Mouse (Mus musculus): ENCODE data around the gene Ifit1bl2.
"Not testable (repeated sequence)": the region's sequence is repeated elsewhere in the genome, so short reads cannot be mapped to it uniquely, and the experiment has no call there.

Gene Ifit1bl2

GRCm38 (mm10) chr19:34640623-34641022 lies at the start of gene Ifit1bl2, which contains the start of gene Ifit1:
TSS of gene Ifit1bl2 (minus strand) at chr19:34640743.
TSS of gene Ifit1 (plus strand) at chr19:34640871.
- DNase-seq (ENCODE audit: low read depth, low spot score) = peak; percentile 73

- no peak for DNase-seq (ENCODE audit: low read depth, low spot score)
Measured at GRCm38 (mm10) chr19:34685530-34685929, 45.0 kb upstream of the Ifit1bl2 start.

- DNase-seq (ENCODE audit: low read depth, low spot score) = peak; percentile 88
Measured at GRCm38 (mm10) chr19:34684857-34685256, 44.3 kb upstream of the Ifit1bl2 start.

DNA sequence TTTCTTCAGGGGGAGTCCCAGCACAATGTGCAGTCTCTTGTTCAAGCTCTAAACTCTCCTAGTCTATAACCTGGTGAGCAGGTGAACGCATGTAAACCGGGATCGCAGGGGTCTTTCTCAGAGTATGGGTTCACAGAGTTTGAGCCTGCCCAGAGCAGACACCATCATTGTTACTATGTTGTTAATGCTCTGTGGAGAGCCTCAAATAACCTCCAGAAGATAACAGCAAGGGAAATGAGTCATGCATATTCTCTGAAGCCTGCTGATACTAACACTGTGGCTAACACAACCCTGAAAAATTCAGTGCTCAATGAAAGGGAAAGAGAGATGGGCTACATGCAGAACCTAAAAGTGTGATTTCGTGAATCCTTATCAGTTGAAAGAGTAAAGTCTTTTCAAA lies 37.9 kb upstream of the Ifit1bl2 start:
- DNase-seq (ENCODE audit: low read depth, low spot score) = peak; percentile 24

DNA sequence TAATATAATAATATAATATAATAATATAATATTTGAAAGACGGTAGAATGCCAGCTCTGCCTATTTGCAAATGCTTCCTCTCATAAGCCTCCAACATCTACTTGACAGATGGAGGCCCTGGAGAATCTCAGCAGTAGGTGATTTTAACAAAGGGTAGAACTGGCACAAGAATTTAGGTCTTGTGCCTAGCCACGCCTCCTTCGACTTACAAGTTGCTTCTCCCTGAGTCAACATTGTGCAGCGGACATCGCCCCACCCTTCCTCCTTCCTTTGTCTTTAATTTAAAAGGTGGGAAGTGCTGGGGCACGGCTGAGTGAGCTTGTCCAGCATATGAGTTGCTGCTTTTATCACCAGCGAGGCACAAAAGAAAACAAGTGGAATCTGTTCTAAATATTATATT lies 32.9 kb upstream of the Ifit1bl2 start:
- no peak for DNase-seq (ENCODE audit: low read depth, low spot score)

- DNase-seq (ENCODE audit: low read depth, low spot score) = peak; percentile 88
Measured at GRCm38 (mm10) chr19:34666127-34666526, 25.6 kb upstream of the Ifit1bl2 start.

DNA sequence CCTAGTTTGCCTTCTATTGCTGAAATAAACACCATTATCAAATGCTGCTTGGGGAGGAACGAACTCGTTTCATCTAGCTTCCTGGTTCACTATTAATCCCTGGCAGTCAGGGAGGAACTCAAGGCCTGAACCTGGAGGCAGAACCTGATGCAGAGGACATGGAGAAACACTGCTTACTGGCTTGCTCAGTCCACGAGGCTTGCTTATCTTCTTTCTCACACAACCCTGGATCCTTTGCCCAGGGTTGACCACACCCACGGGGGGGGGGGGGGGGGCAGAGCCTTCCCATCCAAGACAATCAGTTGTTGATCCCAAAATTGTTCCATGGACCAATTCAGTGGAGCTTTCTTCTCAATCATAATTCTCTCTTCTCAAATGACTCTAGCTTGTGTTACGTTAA lies 22.2 kb upstream of the Ifit1bl2 start:
- DNase-seq (ENCODE audit: low read depth, low spot score) = no peak

DNA sequence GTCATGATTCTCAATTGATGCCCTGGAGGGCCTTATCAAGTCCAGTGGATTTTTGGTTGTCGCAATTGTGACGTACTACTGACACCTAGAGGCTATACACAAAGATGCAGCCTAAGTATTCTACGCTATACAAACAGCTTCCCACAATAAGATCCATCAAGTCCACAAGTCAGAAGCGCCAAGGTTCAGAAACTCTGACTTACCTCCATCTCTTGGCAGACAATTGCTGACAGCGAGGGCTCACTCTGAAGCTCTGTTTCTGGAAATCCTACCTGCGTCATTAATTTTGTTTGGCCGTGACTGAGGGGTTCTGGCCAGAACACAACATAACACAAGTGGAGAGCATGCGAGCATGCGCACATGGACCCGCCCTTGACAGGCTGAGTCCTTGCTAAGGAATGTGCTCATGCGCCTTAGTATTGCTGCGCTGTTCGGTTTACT lies 21.5 kb upstream of the Ifit1bl2 start:
- DNase-seq (ENCODE audit: low read depth, low spot score) = peak; percentile 86

DNA sequence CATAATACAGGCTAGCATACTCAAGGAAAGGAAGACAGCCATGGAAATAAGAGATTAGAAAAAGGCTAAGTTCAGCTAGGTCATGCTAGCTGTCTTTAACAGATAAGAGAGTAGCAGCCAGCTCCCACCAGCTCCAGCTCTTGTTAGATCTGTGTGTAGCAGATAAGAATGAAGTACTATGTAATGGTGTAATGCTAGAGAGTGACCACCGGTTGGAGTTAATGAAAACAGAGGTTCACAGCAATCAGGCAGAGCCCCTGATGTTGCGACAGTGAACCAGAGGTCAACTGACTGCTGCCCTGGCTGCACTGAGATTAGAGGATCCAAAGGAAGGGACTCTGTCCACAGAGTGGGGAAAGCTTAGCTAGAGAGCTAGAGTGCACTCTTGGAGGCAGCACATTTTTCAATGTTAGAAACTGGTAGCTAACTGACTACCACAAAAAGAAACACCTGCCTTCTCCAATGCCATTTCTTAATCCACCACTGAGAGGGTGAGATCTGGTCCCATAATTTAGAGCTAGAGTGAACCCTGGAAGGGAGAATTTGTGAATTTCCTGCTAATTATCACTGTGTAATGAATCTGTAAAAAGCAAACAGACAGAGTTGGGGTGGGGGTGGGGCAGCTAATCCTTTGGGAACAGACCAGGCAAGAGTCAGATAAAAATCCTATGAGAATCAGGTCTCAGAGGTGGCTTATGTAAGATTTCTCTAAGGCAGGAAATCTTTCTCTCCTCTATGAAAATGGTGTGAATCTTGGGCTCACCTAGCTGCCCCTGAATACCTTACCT lies 16.2 kb upstream of the Ifit1bl2 start:
- DNase-seq (ENCODE audit: low read depth, low spot score) = no peak

GRCm38 (mm10) chr19:34655227-34655805 lies 14.8 kb upstream of the Ifit1bl2 start:
- DNase-seq (ENCODE audit: low read depth, low spot score) = no peak

- DNase-seq (ENCODE audit: low read depth, low spot score) = no peak
Measured at GRCm38 (mm10) chr19:34650997-34651396, 10.5 kb upstream of the Ifit1bl2 start.

DNA sequence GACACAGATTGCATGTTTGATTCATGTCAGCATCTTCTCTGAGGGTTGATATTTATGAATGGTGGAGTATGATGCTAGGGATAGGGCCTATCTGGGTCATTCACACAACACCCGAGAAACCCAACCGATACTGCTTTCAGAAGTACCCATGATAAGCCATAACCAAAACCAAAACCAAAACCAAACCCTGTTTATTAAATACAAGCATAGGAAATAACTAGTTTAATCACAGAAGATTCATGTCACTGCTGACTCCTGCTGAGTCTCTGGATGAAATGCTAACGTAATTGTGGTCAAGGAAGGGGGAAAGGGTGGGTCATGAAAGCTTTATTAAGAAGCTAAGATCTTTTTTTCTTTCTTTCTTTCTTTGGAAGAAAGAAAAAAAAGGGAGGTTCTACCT lies 9.7 kb upstream of the Ifit1bl2 start:
- no peak for DNase-seq (ENCODE audit: low read depth, low spot score)

DNA sequence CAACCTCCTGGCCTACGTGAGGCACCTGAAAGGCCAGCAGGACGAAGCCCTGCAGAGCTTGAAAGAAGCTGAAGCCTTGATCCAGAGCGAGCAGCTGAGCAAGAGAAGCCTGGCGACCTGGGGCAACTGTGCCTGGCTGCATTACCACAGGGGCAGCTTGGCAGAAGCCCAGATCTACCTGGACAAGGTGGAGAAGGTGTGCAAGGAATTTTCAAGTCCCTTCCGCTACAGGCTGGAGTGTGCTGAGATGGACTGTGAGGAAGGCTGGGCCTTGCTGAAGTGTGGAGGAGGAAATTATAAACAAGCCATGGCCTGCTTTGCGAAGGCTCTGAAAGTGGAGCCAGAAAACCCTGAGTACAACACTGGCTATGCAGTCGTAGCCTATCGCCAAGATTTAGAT lies 7.1 kb upstream of the Ifit1bl2 start:
- DNase-seq (ENCODE audit: low read depth, low spot score) = not testable (repeated sequence)

DNA sequence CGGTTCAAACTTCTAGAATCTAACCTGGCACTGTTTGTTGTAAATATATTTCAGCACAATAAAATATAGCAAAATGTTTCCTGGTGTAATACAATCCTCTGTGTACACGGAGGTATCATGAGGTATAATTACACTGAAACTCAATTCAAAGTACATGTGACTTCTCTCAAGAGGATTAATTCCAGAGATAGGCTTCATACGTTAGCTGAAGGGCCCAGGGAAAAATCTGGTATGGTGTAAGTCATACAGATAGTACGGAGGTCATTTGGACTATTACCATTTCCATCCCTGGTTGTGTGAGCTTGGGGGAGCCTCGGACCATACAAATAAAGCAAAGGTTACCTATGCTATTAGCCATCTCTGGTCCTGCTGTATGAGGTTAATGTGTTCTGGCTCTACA lies 2.1 kb upstream of the Ifit1bl2 start:
- DNase-seq (ENCODE audit: low read depth, low spot score) = no peak

DNA sequence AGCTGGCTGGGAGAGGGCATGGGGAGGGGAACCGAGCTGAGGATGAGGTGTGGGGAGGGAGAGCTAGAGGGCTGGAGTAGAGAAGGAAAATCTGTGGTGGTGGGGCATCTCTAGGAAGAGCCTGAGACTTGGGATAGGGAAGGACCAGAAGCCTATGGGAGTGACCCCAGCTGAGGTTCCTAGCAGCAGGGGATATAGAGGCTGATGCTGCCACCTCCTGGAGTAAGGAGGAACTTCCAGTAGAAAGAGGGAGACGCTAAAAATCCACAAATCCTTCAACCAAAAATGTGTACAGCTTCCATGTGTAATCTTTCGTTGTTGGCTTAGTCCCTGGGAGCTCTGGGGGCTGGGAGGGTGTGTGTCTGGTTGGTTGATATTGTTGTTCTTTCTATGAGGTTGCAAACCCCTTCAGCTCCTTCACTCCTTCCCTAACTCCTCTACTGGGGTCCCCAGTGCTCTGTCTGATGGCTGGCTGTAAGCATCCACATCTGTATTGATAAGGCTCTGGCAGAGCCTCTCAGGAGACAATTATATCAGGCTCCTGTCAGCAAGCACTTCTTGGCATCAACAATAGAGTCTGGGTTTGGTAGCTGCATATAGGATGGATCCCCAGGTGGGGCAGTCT lies 3.5 kb downstream of the Ifit1bl2 start:
- DNase-seq (ENCODE audit: low read depth, low spot score) = peak; percentile 88

DNA sequence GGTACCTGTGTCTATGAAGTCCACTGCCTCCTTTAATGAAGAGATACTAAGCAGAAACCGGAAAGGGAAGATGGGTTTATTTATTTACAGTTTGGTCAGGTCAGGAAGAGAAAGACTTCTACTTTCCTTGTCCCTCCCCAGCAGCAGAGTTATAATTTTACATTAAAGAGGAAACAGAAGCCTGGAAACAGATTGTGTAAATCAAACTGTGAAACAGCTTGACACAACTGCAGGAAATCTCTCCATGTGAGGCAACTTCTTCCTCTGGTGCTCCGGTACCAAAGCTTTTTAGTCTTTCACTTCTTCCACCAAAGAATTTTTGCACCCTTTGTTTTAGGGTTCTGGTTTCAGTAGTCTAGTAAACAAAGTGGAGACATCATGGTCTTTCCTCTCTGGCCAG lies 7.1 kb downstream of the Ifit1bl2 start:
- DNase-seq (ENCODE audit: low read depth, low spot score) = no peak

- no peak for DNase-seq (ENCODE audit: low read depth, low spot score)
Measured at GRCm38 (mm10) chr19:34631487-34631886, 9.1 kb downstream of the Ifit1bl2 start.

DNA sequence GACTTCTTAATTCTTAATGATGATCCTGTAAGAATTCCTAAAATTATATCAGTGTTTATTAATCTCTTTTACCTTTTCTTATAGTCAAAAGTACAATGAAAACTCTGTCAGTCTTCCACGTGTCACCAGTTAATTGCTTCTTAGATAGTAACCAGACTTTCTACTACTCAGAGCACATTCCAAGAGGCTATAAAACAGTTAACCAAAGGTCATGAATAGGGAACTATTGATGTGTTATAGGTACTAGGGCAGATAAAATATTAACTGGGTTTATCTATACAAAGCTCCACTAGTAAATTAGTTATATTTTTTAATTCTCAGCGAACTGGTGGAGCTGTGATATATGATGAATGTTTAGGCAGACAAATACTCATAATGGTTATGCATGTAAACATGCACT lies 13.0 kb downstream of the Ifit1bl2 start:
- no peak for DNase-seq (ENCODE audit: low read depth, low spot score)

DNA sequence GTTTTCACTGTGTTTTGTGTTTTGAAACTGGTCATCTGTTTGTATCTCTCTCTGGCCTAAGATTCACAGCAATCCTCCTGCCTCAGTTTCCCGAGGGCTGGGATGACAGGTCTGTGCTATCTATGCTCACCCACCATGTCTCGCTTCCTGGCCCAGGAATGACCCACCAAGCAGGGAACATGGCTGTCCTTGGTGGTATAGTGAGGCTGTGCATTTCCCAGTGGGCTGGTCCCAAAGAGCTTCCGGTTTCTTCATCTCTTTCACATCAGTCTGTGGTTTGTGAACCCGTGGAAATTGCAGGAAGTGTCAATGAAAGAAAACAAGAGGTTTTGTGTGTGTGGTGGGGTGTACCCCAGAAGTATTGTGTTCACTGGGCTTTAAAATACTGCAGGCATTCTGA lies 15.9 kb downstream of the Ifit1bl2 start:
- no peak for DNase-seq (ENCODE audit: low read depth, low spot score)

DNA sequence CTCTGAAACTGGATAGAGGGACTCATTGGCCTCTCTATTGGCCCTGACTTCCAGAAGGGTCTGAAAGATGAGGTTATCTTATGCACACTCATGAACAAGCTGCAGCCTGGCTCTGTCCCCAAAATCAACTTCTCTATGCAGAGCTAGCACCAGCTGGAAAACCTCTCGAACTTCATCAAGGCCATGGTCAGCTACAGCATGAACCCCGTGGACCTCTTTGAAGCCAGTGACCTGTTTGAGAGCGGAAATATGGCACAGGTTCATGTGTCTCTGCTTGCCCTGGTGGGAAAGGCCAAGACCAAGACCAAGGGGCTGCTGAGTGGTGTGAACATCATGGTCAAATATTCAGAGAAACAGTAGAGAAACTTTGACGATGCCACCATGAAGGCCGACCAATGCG lies 16.8 kb downstream of the Ifit1bl2 start:
- DNase-seq (ENCODE audit: low read depth, low spot score) = no peak

- no peak for DNase-seq (ENCODE audit: low read depth, low spot score)
Measured at GRCm38 (mm10) chr19:34620871-34621270, 19.7 kb downstream of the Ifit1bl2 start.

DNA sequence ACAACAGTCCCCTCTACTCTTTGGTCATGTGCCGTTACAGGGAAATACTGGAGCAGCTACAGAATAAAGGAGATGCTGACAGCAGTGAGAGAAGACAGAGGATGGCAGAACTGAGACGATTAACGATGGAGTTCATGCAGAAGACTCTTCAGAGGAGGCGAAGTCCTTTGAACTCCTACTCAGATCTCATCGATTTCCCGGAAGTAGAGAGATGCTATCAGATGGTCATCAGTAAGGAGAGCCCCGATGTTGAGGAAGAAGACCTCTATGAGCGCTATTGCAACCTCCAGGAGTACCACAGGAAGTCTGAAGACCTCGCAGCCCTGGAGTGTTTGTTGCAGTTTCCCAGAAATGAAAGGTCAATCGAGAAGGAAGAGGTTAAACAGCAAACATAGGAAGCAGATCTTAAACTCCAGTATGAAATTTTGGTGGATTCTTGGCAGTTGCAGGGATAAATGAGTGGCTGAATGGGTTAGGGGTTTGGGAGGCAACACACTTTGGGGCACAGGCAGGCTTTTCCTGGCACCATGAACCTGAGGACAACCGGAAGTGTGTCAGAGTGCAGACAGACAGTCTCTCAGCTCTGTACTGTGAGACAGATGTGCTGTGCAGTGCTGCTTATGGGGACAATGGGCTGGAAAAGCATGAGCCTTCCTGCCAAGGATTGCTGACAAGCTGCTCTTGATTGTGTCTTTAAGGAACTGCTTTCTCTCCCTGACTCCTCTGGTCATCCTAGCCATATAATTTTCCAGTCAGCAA lies 28.1 kb downstream of the Ifit1bl2 start:
- DNase-seq (ENCODE audit: low read depth, low spot score) = not testable (repeated sequence)

Measured in 3T3-L1 (cell line).